Mouse (Mus musculus) C2C12 (cell line): ENCODE data around the gene Prnp.

ENCODE experiments used
- CEBPB ChIP-seq: IDR thresholded peaks from one replicate; pipeline ENCODE4 v1.6.1; 2011; ENCODE audit warnings: low read depth, mild to moderate bottlenecking, control low read depth, moderate library complexity
- CTCF ChIP-seq: IDR thresholded peaks from one replicate; pipeline ENCODE4 v1.5.1; 2011; ENCODE audit not compliant: control insufficient read depth, insufficient read depth, insufficient read length
- FOSL1 ChIP-seq: IDR thresholded peaks from one replicate; pipeline ENCODE4 v1.8.0; 2011; ENCODE audit warnings: mild to moderate bottlenecking, low read length; ENCODE audit not compliant: poor library complexity, insufficient read depth, severe bottlenecking
- MAX ChIP-seq: IDR thresholded peaks from one replicate; pipeline ENCODE4 v1.6.1; 2011; ENCODE audit warnings: mild to moderate bottlenecking, control low read depth
- MYOD1 ChIP-seq: IDR thresholded peaks from one replicate; pipeline ENCODE4 v1.6.1; 2011; ENCODE audit warnings: low read depth; ENCODE audit not compliant: control insufficient read depth, insufficient read length
- MYOG ChIP-seq: IDR thresholded peaks from one replicate; pipeline ENCODE4 v1.6.1; 2011; ENCODE audit not compliant: control insufficient read depth, insufficient read length; ENCODE audit errors: extremely low read depth
- USF1 ChIP-seq: IDR thresholded peaks from one replicate; pipeline ENCODE4 v1.6.1; 2011; ENCODE audit warnings: low read depth, mild to moderate bottlenecking, control low read depth, moderate library complexity

DNA sequence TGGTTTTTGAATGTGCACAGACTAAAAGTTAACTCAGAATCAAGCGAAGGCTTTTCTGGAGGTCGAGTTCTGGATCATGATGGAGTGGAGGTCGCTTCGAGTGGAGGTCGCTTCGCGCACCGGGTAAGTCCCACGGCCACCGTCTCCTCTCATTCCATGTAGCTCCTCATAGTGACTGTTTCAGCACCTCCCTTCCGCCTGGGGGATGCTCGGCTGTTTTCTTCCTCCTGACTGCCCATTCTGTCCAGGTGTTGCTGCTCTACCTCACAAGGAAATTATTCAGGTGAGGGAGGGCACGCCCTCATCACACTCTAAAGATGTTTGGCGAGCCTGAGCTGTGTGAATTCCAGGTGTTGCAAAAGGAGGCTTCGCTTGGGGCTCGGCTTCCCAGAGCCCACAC, 36.6 kb downstream of the Prnp start:
- TF ChIP-seq CTCF (no peak), CEBPB (no peak), USF1 (no peak), MAX (no peak), MYOG (no peak), MYOD1 (no peak), FOSL1 (no peak)
